Mouse (Mus musculus) forebrain, embryonic 15.5 days (tissue): ENCODE data around the gene Dclk2. TPM values are rescaled to one million over a fixed set of nuclear protein-coding genes. Genes with fewer than 3 reads are reported as not detected.

Experiments
- ATAC-seq: fragments of 200-750 bp; cut with Nextera tagmentation; replicated peaks from 2 replicates; pipeline ENCODE4 v1.8.0; 2017; ENCODE audit warnings: mild to moderate bottlenecking, moderate TSS enrichment, moderate library complexity
- H3K27ac ChIP-seq: fragments of 300-500 bp; sonication (generic); replicated peaks from 2 replicates; pipeline ENCODE4 v1.5.1; 2015; ENCODE audit warnings: mild to moderate bottlenecking, inconsistent platforms
- H3K27me3 ChIP-seq: fragments of 300-500 bp; sonication (generic); 2 replicates; pipeline ENCODE4 v1.6.1; 2015; ENCODE audit warnings: inconsistent platforms
- H3K36me3 ChIP-seq: fragments of 300-500 bp; sonication (generic); 2 replicates; pipeline ENCODE4 v1.6.1; 2015; ENCODE audit warnings: mild to moderate bottlenecking, inconsistent platforms
- H3K4me1 ChIP-seq: fragments of 300-500 bp; sonication (generic); 2 replicates; pipeline ENCODE4 v1.6.1; 2015; ENCODE audit warnings: inconsistent platforms
- H3K4me2 ChIP-seq: fragments of 300-500 bp; sonication (generic); replicated peaks from 2 replicates; pipeline ENCODE4 v1.6.1; 2015; ENCODE audit warnings: mild to moderate bottlenecking, inconsistent platforms
- H3K4me3 ChIP-seq: fragments of 300-500 bp; sonication (generic); 2 replicates; pipeline ENCODE4 v1.5.1; 2015; ENCODE audit warnings: mild to moderate bottlenecking, inconsistent platforms
- H3K9ac ChIP-seq: fragments of 300-500 bp; sonication (generic); replicated peaks from 2 replicates; pipeline ENCODE4 v1.6.1; 2015; ENCODE audit warnings: mild to moderate bottlenecking, inconsistent platforms
- H3K9me3 ChIP-seq: fragments of 300-500 bp; sonication (generic); 2 replicates; pipeline ENCODE4 v1.6.1; 2016; ENCODE audit warnings: inconsistent platforms
- WGBS: fragments of 180-500 bp; shearing (Covaris S2); methylation state at CpG from one replicate; pipeline ENCODE4 v1.1.7; 2015; ENCODE audit warnings: mixed read lengths; 5-methylcytosine and 5-hydroxymethylcytosine counted together
- polyA plus RNA-seq: library from polyadenylated mRNA; unstranded; fragments of >200 nt; fragmentation: Nextera tagmentation; extraction: Ambion mirVana; gene quantifications from 2 replicates; pipeline ENCODE4 v1.2.1, GENCODE M21; 2015

Gene Dclk2
- polyA plus RNA-seq, 1 experiment from 2014 or later: 106 TPM

- Histone ChIP-seq H3K4me2 (no peak overlapping the region), H3K4me1 (peaks cover 23% of the 10 kb centered on the region), H3K9ac (no peak overlapping the region), H3K9me3 (no peaks in the 10 kb centered on the region), H3K27me3 (no peaks in the 10 kb centered on the region), H3K27ac (peak overlapping the region; percentile 50; the same call in 1 of the 2 replicates), H3K4me3 (no peak overlapping the region), H3K36me3 (no peaks in the 10 kb centered on the region)
- peak; percentile 88 for ATAC-seq
- WGBS: 28% methylated on average over 4 of the region's 4 CpGs
Measured at GRCm38 (mm10) chr3:86745348-86745747, 175.3 kb downstream of the Dclk2 start.

DNA sequence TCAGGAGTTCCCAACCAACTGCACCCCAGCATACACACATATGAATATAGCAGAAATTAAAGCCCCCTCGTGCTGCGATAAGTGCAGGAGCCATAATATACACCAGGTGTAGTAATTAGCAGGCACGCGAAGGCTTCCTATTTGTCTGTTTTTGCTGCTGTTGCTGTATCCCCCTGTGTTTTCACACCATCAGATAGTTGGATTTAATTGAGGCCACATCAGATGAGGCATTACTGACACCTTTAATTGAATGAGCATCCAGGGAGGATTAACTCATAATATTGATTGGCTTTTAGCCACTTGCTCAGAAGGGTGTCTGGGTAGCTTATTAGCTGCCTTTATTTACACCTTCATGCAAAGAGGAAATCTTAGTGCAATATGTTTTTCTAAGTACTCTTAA lies 180.9 kb downstream of the Dclk2 start:
- no peaks in the 10 kb centered on the region for H3K36me3 ChIP-seq
- ATAC-seq: peak; percentile 62
- 33% methylated on average over 4 of the region's 4 CpGs for WGBS
- peak overlapping the region; percentile 52 for H3K27ac ChIP-seq
- no peaks in the 10 kb centered on the region for H3K9me3 ChIP-seq
- H3K4me1 ChIP-seq: peaks cover 16% of the 10 kb centered on the region
- no peaks in the 10 kb centered on the region for H3K27me3 ChIP-seq
- no peak overlapping the region for H3K4me3 ChIP-seq
- no peak overlapping the region for H3K4me2 ChIP-seq
- H3K9ac ChIP-seq: no peak overlapping the region

DNA sequence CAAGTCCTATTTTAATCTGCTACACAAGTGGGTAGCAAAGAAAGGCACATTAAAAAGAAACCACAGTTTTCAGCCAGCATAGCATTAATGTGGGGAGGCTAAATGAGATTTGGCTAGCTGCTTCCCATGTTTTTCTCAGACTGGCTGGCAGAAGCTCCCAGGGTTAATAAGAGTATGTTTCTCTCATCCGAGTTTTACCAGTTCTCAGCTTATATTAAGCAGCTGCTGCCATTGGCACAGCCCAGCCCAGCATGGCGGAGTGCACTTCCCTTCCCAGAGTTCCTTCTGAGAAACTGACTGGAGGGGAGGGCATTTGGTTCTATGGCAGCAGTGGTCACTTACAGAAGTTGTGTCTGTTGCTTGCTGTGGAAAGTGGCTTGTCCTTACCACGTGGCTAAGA lies 181.8 kb downstream of the Dclk2 start:
- no peak overlapping the region for H3K4me2 ChIP-seq
- H3K27me3 ChIP-seq: no peaks in the 10 kb centered on the region
- 53% methylated on average over 3 of the region's 3 CpGs for WGBS
- H3K36me3 ChIP-seq: no peaks in the 10 kb centered on the region
- ATAC-seq: peak; percentile 87
- H3K9ac ChIP-seq: no peak overlapping the region
- H3K4me1 ChIP-seq: peaks cover 14% of the 10 kb centered on the region
- H3K4me3 ChIP-seq: no peak overlapping the region
- H3K27ac ChIP-seq: peak overlapping the region; percentile 53
- H3K9me3 ChIP-seq: no peaks in the 10 kb centered on the region

Other genes starting within 250 kb of the Dclk2 start
- 84.0 and 88.3 TPM in 2 replicates for gene Cd1d1, start 78.6 kb upstream of the Dclk2 start, polyA plus RNA-seq